Mouse (Mus musculus) common myeloid progenitor, adult 5-6 weeks (primary cell): ENCODE measurements around the gene Sorcs2. TPM values are rescaled to one million over a fixed set of nuclear protein-coding genes. Genes with fewer than 3 reads are reported as not detected.

ENCODE experiments used
- ATAC-seq: replicated peaks from 2 replicates; pipeline ENCODE4 v1.8.0; 2016; ENCODE audit warnings: low read depth, mild to moderate bottlenecking, moderate TSS enrichment, inconsistent platforms; ENCODE audit not compliant: poor library complexity, severe bottlenecking
- total RNA-seq: library from RNA; stranded (forward); fragments of 200-1000, 187-1606 nt; gene quantifications from 2 replicates; pipeline ENCODE4 v1.2.3, GENCODE M21; 2017

Gene Sorcs2
- total RNA-seq, 1 experiment from 2014 or later = not detected

GRCm38 (mm10) chr5:35975681-35976080 lies 422.3 kb downstream of the Sorcs2 start:
- ATAC-seq = peak; percentile 55

GRCm38 (mm10) chr5:35974265-35974664 lies 423.7 kb downstream of the Sorcs2 start:
- no peak for ATAC-seq

GRCm38 (mm10) chr5:35973800-35974199 lies 424.1 kb downstream of the Sorcs2 start:
- ATAC-seq = peak; percentile 54

- ATAC-seq = no peak
Observed at GRCm38 (mm10) chr5:35972739-35973138, 425.2 kb downstream of the Sorcs2 start.

- peak; percentile 53; the same call in 1 of the 2 replicates for ATAC-seq
Observed at GRCm38 (mm10) chr5:35971841-35972578, 425.9 kb downstream of the Sorcs2 start.

GRCm38 (mm10) chr5:35970380-35971105 lies 427.4 kb downstream of the Sorcs2 start:
- ATAC-seq = peak; percentile 79

GRCm38 (mm10) chr5:35969857-35970256 lies 428.1 kb downstream of the Sorcs2 start:
- ATAC-seq = no peak

Other genes starting within 250 kb of the Sorcs2 start
- gene Psapl1, start 194.1 kb downstream of the Sorcs2 start, total RNA-seq = not detected in 2 replicates
- gene Grpel1, start 66.9 kb upstream of the Sorcs2 start, total RNA-seq = 26.7 and 37.0 TPM in 2 replicates
- gene Tada2b, start 86.1 kb upstream of the Sorcs2 start, total RNA-seq = 10.8 and 20.3 TPM in 2 replicates
- gene Ccdc96, start 86.4 kb upstream of the Sorcs2 start, total RNA-seq = 0.05 and 0.39 TPM in 2 replicates
- 14.1 and 14.8 TPM in 2 replicates for gene Tbc1d14, start 195.1 kb upstream of the Sorcs2 start, total RNA-seq